20 mouse cellular contexts compared by ENCODE assay signal in genomic region chr11:64673546-64673945, GRCm38 (mm10).
DNase-seq lines count a peak whose midpoint lies in the region; ATAC-seq and TF ChIP-seq lines count a peak whose summit lies in the region.
"Had no signal": no experiment of that assay in that cellular context is flagged by ENCODE, and none has a peak within 500 bp of the region (broad histone marks: within the 10 kb centered on the region; RNA-seq: fewer than 3 reads in every experiment).

No protein-coding gene starts in this region.

- no peak for TF ChIP-seq POLR2A in brain, embryonic 14.5 days (IDR thresholded peaks at IDR 0.05; ENCODE audit: borderline replicate concordance, extremely low read depth, insufficient read depth, insufficient read length, poor library complexity, severe bottlenecking)

- H3K4me2 ChIP-seq in lung, embryonic 15.5 days, result no peak overlapping the region
- H3K4me2 ChIP-seq: embryonic facial prominence, embryonic 15.5 days; forebrain, embryonic 12.5 days; heart, embryonic 12.5 days; hindbrain, embryonic 15.5 days had no signal

- TF ChIP-seq CTCF in brain, embryonic 14.5 days (IDR thresholded peaks at IDR 0.05; ENCODE audit: borderline replicate concordance, extremely low read depth, insufficient read depth, insufficient read length), result no peak

- peak overlapping the region; percentile 26; the same call in 1 of the 2 replicates for H3K27ac ChIP-seq in lung, embryonic 15.5 days
- H3K27ac ChIP-seq: embryonic facial prominence, embryonic 15.5 days; forebrain, embryonic 12.5 days; gastrocnemius, adult 2 months; hindbrain, embryonic 15.5 days had no signal

- H3K9me3 ChIP-seq in lung, embryonic 15.5 days, result no peaks in the 10 kb centered on the region
- H3K9me3 ChIP-seq: embryonic facial prominence, embryonic 15.5 days had no signal

- no peaks in the 10 kb centered on the region for H3K27me3 ChIP-seq in lung, embryonic 15.5 days
- H3K27me3 ChIP-seq: embryonic facial prominence, embryonic 15.5 days; forebrain, embryonic 12.5 days; heart, embryonic 12.5 days; hindbrain, embryonic 15.5 days had no signal

- H3K4me3 ChIP-seq in lung, embryonic 15.5 days, result no peak overlapping the region
- H3K4me3 ChIP-seq: embryonic facial prominence, embryonic 15.5 days; forebrain, embryonic 12.5 days; gastrocnemius, adult 2 months; heart, embryonic 12.5 days; hindbrain, embryonic 15.5 days had no signal

- H3K4me1 ChIP-seq in lung, embryonic 15.5 days, result no peaks in the 10 kb centered on the region
- H3K4me1 ChIP-seq: hindbrain, embryonic 15.5 days had no signal

- H3K9ac ChIP-seq in lung, embryonic 15.5 days, result no peak overlapping the region
- H3K9ac ChIP-seq: embryonic facial prominence, embryonic 15.5 days; forebrain, embryonic 12.5 days; forebrain, postnatal 0 days; heart, embryonic 12.5 days; hindbrain, embryonic 15.5 days had no signal

- no peak for DNase-seq in lung, postnatal 10 days
- DNase-seq in brain, embryonic 14.5 days (ENCODE audit: low read depth), result peak; percentile 63
- DNase-seq in forelimb bud, embryonic 11.5 days (ENCODE audit: low read depth, low spot score), result peak; percentile 29
- DNase-seq in retina, embryonic 14.5 days (ENCODE audit: low spot score), result peak; percentile 68
- DNase-seq in cerebellum, postnatal 36 days, result no peak
- DNase-seq: adrenal gland, adult 8-10 months; adrenal gland, postnatal 36 days; cerebellum, adult 18-20 months; cerebellum, adult 9-11 months; forebrain, postnatal 0 days; gastrocnemius, adult 2 months; gastrocnemius, postnatal 25 days; kidney, adult 18-20 months had no signal

- ATAC-seq in lung, embryonic 15.5 days (ENCODE audit: borderline replicate concordance, extremely low read depth, low FRiP score, low TSS enrichment), result no peak
- ATAC-seq in erythroblast, adult 5-6 weeks (replicated peaks; ENCODE audit: low FRiP score, poor library complexity, severe bottlenecking), result no peak
- ATAC-seq in CD4-positive, CD25-positive, alpha-beta regulatory T cell, adult 4 months, result no peak
- ATAC-seq: forebrain, postnatal 0 days had no signal

- WGBS in lung, embryonic 15.5 days, result 62% methylated on average over 4 of the region's 4 CpGs

- H3K36me3 ChIP-seq in lung, embryonic 15.5 days, result no peaks in the 10 kb centered on the region
- H3K36me3 ChIP-seq: embryonic facial prominence, embryonic 15.5 days; forebrain, embryonic 12.5 days; heart, embryonic 12.5 days; hindbrain, embryonic 15.5 days had no signal

Comparison
In these comparisons a context has a peak if more than half of its experiments do, and no peak if none do; other contexts are left out.
1. DNase-seq: peak in brain, embryonic 14.5 days (single experiment), forelimb bud, embryonic 11.5 days (single experiment) and retina, embryonic 14.5 days (single experiment); none in lung, postnatal 10 days (single experiment) and cerebellum, postnatal 36 days (0 of 2).